Mouse (Mus musculus): ENCODE results near the gene Gm49416. TPM values are rescaled to one million over a fixed set of nuclear protein-coding genes. Genes with fewer than 3 reads are reported as not detected.

Gene Gm49416
- total RNA-seq, 2 experiments from 2014 or later, result 2.4 to 3.3 TPM

GRCm38 (mm10) chr19:8942276-8942964 lies 53.7 kb downstream of the Gm49416 start:
- intact Hi-C loops (cut with DNase I), result no loop called here
- peak; percentile 53 to 59 for DNase-seq (ENCODE audit: low spot score in 2 of 2)

DNA sequence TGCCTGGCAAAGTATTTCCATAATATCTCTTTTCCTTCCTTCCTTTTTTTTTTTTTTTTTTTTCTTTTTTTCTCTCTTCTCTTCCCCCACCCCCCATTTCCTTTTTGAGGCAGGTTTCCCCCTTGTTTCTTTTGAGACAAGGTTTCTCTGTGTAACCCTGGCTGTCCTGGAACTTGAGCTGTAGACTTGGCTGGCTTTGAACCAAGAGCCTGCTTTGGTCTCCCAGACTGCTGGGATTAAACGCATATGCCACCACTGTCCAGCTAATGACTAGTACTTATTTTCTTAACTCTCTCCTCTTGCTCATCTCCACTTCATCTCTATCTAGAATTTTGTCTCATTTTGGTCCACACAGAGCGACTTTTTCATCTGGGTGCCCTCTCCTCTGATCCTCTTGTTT lies 54.3 kb downstream of the Gm49416 start:
- intact Hi-C loops (cut with DNase I), result no loop called here
- no peak for DNase-seq (ENCODE audit: low spot score in 2 of 2)

- no peak for DNase-seq (ENCODE audit: low spot score in 2 of 2)
- intact Hi-C loops (cut with DNase I), result no loop called here
Observed at GRCm38 (mm10) chr19:8944062-8944461, 55.3 kb downstream of the Gm49416 start.

- DNase-seq (ENCODE audit: low spot score in 2 of 2), result no peak
- intact Hi-C loops (cut with DNase I), result no loop called here
Observed at GRCm38 (mm10) chr19:8944750-8945149, 56.0 kb downstream of the Gm49416 start.

Small RNAs within 50 kb of the gene (microRNA-seq; reads per million reads assigned to microRNA genes)
- gene Mir5136, result 0 reads per million in 2 experiments

Other genes starting within 250 kb of the Gm49416 start
- gene Chrm1, start 225.1 kb upstream of the Gm49416 start, total RNA-seq (2021), result 100 to 1,000 TPM; 160 to 162 TPM
- 100 to 1,000 TPM; 148 to 161 TPM for gene Slc3a2, start 165.6 kb upstream of the Gm49416 start, total RNA-seq (2021)
- 10 to 100 TPM; 46.0 to 58.5 TPM for gene Wdr74, start 153.1 kb upstream of the Gm49416 start, total RNA-seq (2021)
- gene 1700092M07Rik, start 148.2 kb upstream of the Gm49416 start, total RNA-seq (2021), result 1 to 10 TPM; 1.1 to 1.5 TPM
- 10 to 100 TPM; 61.5 to 70.1 TPM for gene Stx5a, start 147.5 kb upstream of the Gm49416 start, total RNA-seq (2021)
- 10 to 100 TPM; 87.4 to 92.0 TPM for gene Nxf1, start 131.9 kb upstream of the Gm49416 start, total RNA-seq (2021)
- 10 to 100 TPM; 73.0 to 75.0 TPM for gene Tmem223, start 117.9 kb upstream of the Gm49416 start, total RNA-seq (2021)
- 10 to 100 TPM; 10.6 to 10.9 TPM for gene Tmem179b, start 114.5 kb upstream of the Gm49416 start, total RNA-seq (2021)
- 10 to 100 TPM; 12.0 to 12.4 TPM for gene Taf6l, start 102.5 kb upstream of the Gm49416 start, total RNA-seq (2021)
- gene Polr2g, start 90.3 kb upstream of the Gm49416 start, total RNA-seq (2021), result 100 to 1,000 TPM; 107 to 113 TPM
- gene Zbtb3, start 86.4 kb upstream of the Gm49416 start, total RNA-seq (2021), result 1 to 10 TPM; 5.9 to 7.1 TPM
- 10 to 100 TPM; 35.1 to 35.5 TPM for gene Ttc9c, start 69.6 kb upstream of the Gm49416 start, total RNA-seq (2021)
- 100 to 1,000 TPM; 110 to 112 TPM for gene Hnrnpul2, start 68.9 kb upstream of the Gm49416 start, total RNA-seq (2021)
- gene AC129217.1, start 59.2 kb upstream of the Gm49416 start, total RNA-seq (2021), result not detected
- 100 to 1,000 TPM; 111 to 112 TPM for gene Bscl2, start 51.5 kb upstream of the Gm49416 start, total RNA-seq (2021)
- 100 to 1,000 TPM; 201 to 223 TPM for gene Gng3, start 49.7 kb upstream of the Gm49416 start, total RNA-seq (2021)
- gene Lrrn4cl, start 38.2 kb upstream of the Gm49416 start, total RNA-seq (2021), result under 1 TPM; 0.92 to 0.96 TPM
- gene Ubxn1, start 17.4 kb upstream of the Gm49416 start, total RNA-seq (2021), result 10 to 100 TPM; 91.0 to 94.1 TPM
- gene Uqcc3, start 8.0 kb upstream of the Gm49416 start, total RNA-seq (2021), result 10 to 100 TPM; 32.3 to 35.6 TPM
- 1 to 10 TPM; 5.4 to 7.2 TPM for gene Lbhd1, start 5.2 kb upstream of the Gm49416 start, total RNA-seq (2021)
- gene Gm49403, start 5.0 kb upstream of the Gm49416 start, total RNA-seq (2021), result not detected
- gene 1810009A15Rik, start 73 bp upstream of the Gm49416 start, total RNA-seq (2021), result 10 to 100 TPM; 21.4 to 23.9 TPM
- gene Ints5, start 4.1 kb downstream of the Gm49416 start, total RNA-seq (2021), result 10 to 100 TPM; 22.6 to 24.3 TPM
- 100 to 1,000 TPM in 1 of 2 experiments, 10 to 100 TPM in 1; 98.5 to 102 TPM for gene Ganab, start 9.1 kb downstream of the Gm49416 start, total RNA-seq (2021)
- gene B3gat3, start 31.4 kb downstream of the Gm49416 start, total RNA-seq (2021), result 100 to 1,000 TPM; 151 to 163 TPM
- gene Rom1, start 40.4 kb downstream of the Gm49416 start, total RNA-seq (2021), result 1 to 10 TPM; 5.7 TPM
- gene Eml3, start 40.6 kb downstream of the Gm49416 start, total RNA-seq (2021), result 1 to 10 TPM; 8.2 to 8.4 TPM
- gene Mta2, start 52.9 kb downstream of the Gm49416 start, total RNA-seq (2021), result 10 to 100 TPM; 46.0 to 46.9 TPM
- gene Tut1, start 64.9 kb downstream of the Gm49416 start, total RNA-seq (2021), result 10 to 100 TPM; 18.7 to 20.1 TPM
- 100 to 1,000 TPM; 203 to 212 TPM for gene Eef1g, start 78.1 kb downstream of the Gm49416 start, total RNA-seq (2021)
- gene Ahnak, start 100.4 kb downstream of the Gm49416 start, total RNA-seq (2021), result 10 to 100 TPM; 20.2 to 21.0 TPM
- gene Scgb1a1, start 199.0 kb downstream of the Gm49416 start, total RNA-seq (2021), result not detected
- 100 to 1,000 TPM; 124 to 126 TPM for gene Asrgl1, start 246.7 kb downstream of the Gm49416 start, total RNA-seq (2021)

Data from left cerebral cortex, postnatal 25 days (tissue).